Mouse (Mus musculus): Measurements from ENCODE around the gene Psma4.
"Not testable (repeated sequence)": the region's sequence is repeated elsewhere in the genome, so short reads cannot be mapped to it uniquely, and the experiment has no call there.

The Psma4 gene

GRCm38 (mm10) chr9:54950575-54951321 lies at the start of gene Psma4, which contains the start of gene AY074887:
Gene Psma4, plus strand, starts transcription at chr9:54950790.
Gene AY074887, minus strand, starts transcription at chr9:54950998.
- peak; percentile 94 for DNase-seq (ENCODE audit: low spot score in 2 of 2)

GRCm38 (mm10) chr9:54909446-54909845 lies 41.1 kb upstream of the Psma4 start:
- no peak for DNase-seq (ENCODE audit: low spot score in 2 of 2)

GRCm38 (mm10) chr9:54915576-54915975 lies 35.0 kb upstream of the Psma4 start:
- no peak for DNase-seq (ENCODE audit: low spot score in 2 of 2)

GRCm38 (mm10) chr9:54916401-54916800 lies 34.2 kb upstream of the Psma4 start:
- peak in 1 of 2 experiments; percentile 27 for DNase-seq (ENCODE audit: low spot score in 2 of 2)

GRCm38 (mm10) chr9:54917010-54917677 lies 33.4 kb upstream of the Psma4 start, which contains the start of gene Hykk:
Gene Hykk, plus strand, starts transcription at chr9:54917283.
- peak; percentile 93 to 97 for DNase-seq (ENCODE audit: low spot score in 2 of 2)

GRCm38 (mm10) chr9:54918191-54918590 lies 32.4 kb upstream of the Psma4 start:
- DNase-seq (ENCODE audit: low spot score in 2 of 2), result no peak

GRCm38 (mm10) chr9:54918781-54919180 lies 31.8 kb upstream of the Psma4 start:
- DNase-seq (ENCODE audit: low spot score in 2 of 2), result no peak

GRCm38 (mm10) chr9:54919946-54920345 lies 30.6 kb upstream of the Psma4 start:
- no peak for DNase-seq (ENCODE audit: low spot score in 2 of 2)

- DNase-seq (ENCODE audit: low spot score in 2 of 2), result no peak
Observed at GRCm38 (mm10) chr9:54930741-54931140, 19.8 kb upstream of the Psma4 start.

GRCm38 (mm10) chr9:54931765-54932164 lies 18.8 kb upstream of the Psma4 start:
- no peak for DNase-seq (ENCODE audit: low spot score in 2 of 2)

- DNase-seq (ENCODE audit: low spot score in 2 of 2), result no peak
Observed at GRCm38 (mm10) chr9:54932379-54932778, 18.2 kb upstream of the Psma4 start.

- DNase-seq (ENCODE audit: low spot score in 2 of 2), result no peak
Observed at GRCm38 (mm10) chr9:54942071-54942470, 8.5 kb upstream of the Psma4 start.

- DNase-seq (ENCODE audit: low spot score in 2 of 2), result no peak
Observed at GRCm38 (mm10) chr9:54944467-54944866, 6.1 kb upstream of the Psma4 start.

- DNase-seq (ENCODE audit: low spot score in 2 of 2), result no peak
Observed at GRCm38 (mm10) chr9:54946256-54946655, 4.3 kb upstream of the Psma4 start.

GRCm38 (mm10) chr9:54949465-54949864 lies 1.1 kb upstream of the Psma4 start:
- DNase-seq (ENCODE audit: low spot score in 2 of 2), result no peak

GRCm38 (mm10) chr9:54950162-54950561 lies 428 bp upstream of the Psma4 start:
- not testable (repeated sequence) for DNase-seq (ENCODE audit: low spot score in 2 of 2)

GRCm38 (mm10) chr9:54961059-54961458 lies 10.5 kb downstream of the Psma4 start:
- no peak for DNase-seq (ENCODE audit: low spot score in 2 of 2)

GRCm38 (mm10) chr9:54963669-54964068 lies 13.1 kb downstream of the Psma4 start:
- DNase-seq (ENCODE audit: low spot score in 2 of 2), result no peak

GRCm38 (mm10) chr9:54969972-54970637 lies 19.5 kb downstream of the Psma4 start:
- DNase-seq (ENCODE audit: low spot score in 2 of 2), result no peak

GRCm38 (mm10) chr9:54980674-54981073 lies 30.1 kb downstream of the Psma4 start, which contains the start of gene Chrna5:
Gene Chrna5, plus strand, starts transcription at chr9:54980880.
- no peak for DNase-seq (ENCODE audit: low spot score in 2 of 2)

- peak; percentile 29 to 49 for DNase-seq (ENCODE audit: low spot score in 2 of 2)
Observed at GRCm38 (mm10) chr9:54981291-54982191, 31.0 kb downstream of the Psma4 start.
